Mouse (Mus musculus): Measurements from ENCODE around the gene Lyve1.

DNA sequence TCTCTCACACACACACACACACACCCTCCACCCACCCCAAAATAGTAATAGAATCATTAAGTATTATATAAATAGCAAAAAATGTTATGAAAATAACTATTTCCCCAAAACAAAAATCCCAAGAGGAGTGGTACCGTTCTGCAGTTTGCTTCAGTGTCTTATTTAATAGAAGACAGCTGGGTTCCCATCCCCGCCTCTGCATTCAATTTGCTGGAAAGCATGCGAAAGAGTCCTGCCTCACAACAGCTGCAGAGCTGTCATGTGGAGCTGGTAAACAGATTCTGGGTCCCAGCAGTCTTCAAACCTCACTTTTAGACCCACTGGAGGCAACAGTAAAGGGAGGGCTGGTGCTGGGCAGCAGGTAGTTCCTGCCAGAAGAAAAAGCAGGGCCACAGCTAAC, 54.1 kb downstream of the Lyve1 start:
- no peak for TF ChIP-seq POLR2A (IDR thresholded peaks at IDR 0.05; ENCODE audit: borderline replicate concordance, extremely low read depth, insufficient read depth, insufficient read length, poor library complexity, severe bottlenecking)
- TF ChIP-seq CTCF (IDR thresholded peaks at IDR 0.05; ENCODE audit: borderline replicate concordance, extremely low read depth, insufficient read depth, insufficient read length) = no peak

Measured in brain, embryonic 14.5 days (tissue).